Mouse (Mus musculus): Measurements from ENCODE around the gene Sergef. TPM values are rescaled to one million over a fixed set of nuclear protein-coding genes. Genes with fewer than 3 reads are reported as not detected.

Gene Sergef
- polyA plus RNA-seq, 1 experiment from 2014 or later, result 16.8 TPM

DNA sequence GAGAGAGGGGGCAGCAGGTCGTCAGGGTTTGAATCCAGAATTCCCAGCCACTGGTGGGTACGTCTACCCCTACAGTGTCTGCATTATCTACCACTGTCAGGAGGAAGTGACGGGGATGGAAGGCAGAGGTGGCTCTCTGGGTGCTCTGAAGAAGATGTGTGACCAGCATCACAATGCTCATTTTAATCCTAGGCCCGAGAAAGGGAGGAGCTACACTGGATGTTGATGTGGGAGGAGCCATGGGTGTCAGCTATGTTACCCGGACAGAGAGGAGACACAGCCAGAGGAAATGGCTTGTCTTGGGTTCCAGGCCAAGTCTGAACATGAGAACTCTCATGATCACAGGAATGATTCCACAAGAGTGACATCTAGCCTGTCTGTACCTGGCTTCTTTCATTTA is 122.4 kb downstream of the Sergef start:
- 59% methylated on average over 5 of the region's 5 CpGs for WGBS
- Histone ChIP-seq H3K4me1 (replicated peaks; ENCODE audit: control insufficient read depth, insufficient read depth, low read length) (no peaks in the 10 kb centered on the region), H3K9me3 (ENCODE audit: control insufficient read depth, low read length) (no peaks in the 10 kb centered on the region), H3K27ac (ENCODE audit: low read depth) (no peak overlapping the region), H3K27me3 (replicated peaks; ENCODE audit: control insufficient read depth, insufficient read depth, low read length) (no peaks in the 10 kb centered on the region), H3K36me3 (ENCODE audit: control insufficient read depth, insufficient read depth, low read length) (no peaks in the 10 kb centered on the region), H3K4me3 (ENCODE audit: low read depth, low read length) (no peak overlapping the region), H3K4me2 (ENCODE audit: low read length) (no peak overlapping the region), H3K9ac (ENCODE audit: low read length) (no peak overlapping the region)
- DNase-seq (ENCODE audit: low spot score) (no peak), ATAC-seq (replicated peaks; ENCODE audit: low FRiP score, low TSS enrichment, low read depth) (no peak)

DNA sequence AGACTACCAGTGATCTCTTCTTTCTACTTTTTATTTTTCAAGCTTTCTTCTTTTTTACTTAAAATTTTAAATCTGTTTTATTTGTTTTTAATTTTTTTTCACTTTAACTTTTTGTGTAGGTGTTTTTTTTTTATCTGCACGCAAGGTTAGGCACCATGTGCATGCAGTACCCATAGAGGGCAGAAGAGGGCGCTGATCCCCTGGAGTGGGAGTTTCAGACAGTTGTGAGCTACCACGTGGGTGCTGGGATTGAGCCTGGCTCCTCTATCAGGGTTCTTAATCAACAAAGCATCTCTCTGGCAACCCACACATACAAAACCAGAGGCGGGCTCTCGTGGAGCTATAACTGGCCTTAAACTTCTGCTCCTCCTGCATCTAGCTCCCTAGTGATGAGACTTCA is 123.6 kb downstream of the Sergef start:
- no peak overlapping the region for H3K9ac ChIP-seq (ENCODE audit: low read length)
- H3K4me3 ChIP-seq (ENCODE audit: low read depth, low read length), result no peak overlapping the region
- no peaks in the 10 kb centered on the region for H3K4me1 ChIP-seq (replicated peaks; ENCODE audit: control insufficient read depth, insufficient read depth, low read length)
- no peak for DNase-seq (ENCODE audit: low spot score)
- no peak overlapping the region for H3K4me2 ChIP-seq (ENCODE audit: low read length)
- H3K27me3 ChIP-seq (replicated peaks; ENCODE audit: control insufficient read depth, insufficient read depth, low read length), result no peaks in the 10 kb centered on the region
- H3K36me3 ChIP-seq (ENCODE audit: control insufficient read depth, insufficient read depth, low read length), result no peaks in the 10 kb centered on the region
- no peak overlapping the region for H3K27ac ChIP-seq (ENCODE audit: low read depth)
- ATAC-seq (replicated peaks; ENCODE audit: low FRiP score, low TSS enrichment, low read depth), result no peak
- no peaks in the 10 kb centered on the region for H3K9me3 ChIP-seq (ENCODE audit: control insufficient read depth, low read length)
- 82% methylated on average over 5 of the region's 5 CpGs for WGBS

DNA sequence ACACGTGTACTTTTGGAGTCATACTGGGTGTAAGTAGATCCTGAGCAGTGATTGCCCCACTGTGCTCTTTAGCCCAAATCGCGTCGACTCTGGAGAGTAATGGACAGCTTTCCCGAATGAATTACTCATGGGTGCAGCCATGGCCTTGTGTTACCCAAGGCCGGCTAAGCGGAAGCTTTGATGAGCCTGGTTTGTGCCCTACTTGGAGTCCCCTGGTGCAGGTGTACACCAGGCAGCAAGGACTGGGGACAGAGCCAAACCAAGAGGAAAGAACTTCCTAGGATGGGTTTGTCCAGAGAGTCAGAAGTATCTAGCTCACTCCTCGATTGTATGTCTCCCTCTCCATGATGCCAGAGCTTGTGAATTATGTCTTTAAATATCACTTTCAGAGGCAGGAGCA is 124.6 kb downstream of the Sergef start:
- 87% methylated on average over 8 of the region's 8 CpGs for WGBS
- Histone ChIP-seq H3K9me3 (ENCODE audit: control insufficient read depth, low read length) (no peaks in the 10 kb centered on the region), H3K36me3 (ENCODE audit: control insufficient read depth, insufficient read depth, low read length) (no peaks in the 10 kb centered on the region), H3K9ac (ENCODE audit: low read length) (no peak overlapping the region), H3K4me3 (ENCODE audit: low read depth, low read length) (no peak overlapping the region), H3K4me2 (ENCODE audit: low read length) (no peak overlapping the region), H3K27me3 (replicated peaks; ENCODE audit: control insufficient read depth, insufficient read depth, low read length) (no peaks in the 10 kb centered on the region), H3K27ac (ENCODE audit: low read depth) (no peak overlapping the region), H3K4me1 (replicated peaks; ENCODE audit: control insufficient read depth, insufficient read depth, low read length) (no peaks in the 10 kb centered on the region)
- no peak for DNase-seq (ENCODE audit: low spot score)
- no peak for ATAC-seq (replicated peaks; ENCODE audit: low FRiP score, low TSS enrichment, low read depth)

DNA sequence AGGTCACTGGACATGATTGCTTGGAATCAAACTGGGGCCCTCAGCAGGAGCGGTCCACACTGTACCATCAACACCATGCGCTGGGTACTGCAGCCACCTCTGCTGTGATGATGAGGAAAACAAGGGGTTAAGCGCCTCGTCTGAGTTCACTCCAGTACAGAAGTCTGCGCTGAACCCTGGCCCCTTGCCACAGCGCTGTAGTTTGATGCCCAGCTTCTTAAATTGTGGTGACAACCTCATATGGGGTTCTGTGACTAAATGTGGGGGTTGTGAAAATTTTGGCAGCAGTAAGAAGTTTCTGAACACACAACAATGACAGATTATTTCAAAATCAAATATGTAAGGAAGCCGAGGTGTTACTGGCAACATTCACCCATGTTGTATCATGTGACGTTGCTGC is 126.0 kb downstream of the Sergef start:
- 83% methylated on average over 8 of the region's 8 CpGs for WGBS
- peaks cover 4% of the 10 kb centered on the region; the same call in 1 of the 2 replicates for H3K4me1 ChIP-seq (replicated peaks; ENCODE audit: control insufficient read depth, insufficient read depth, low read length)
- no peak overlapping the region for H3K4me2 ChIP-seq (ENCODE audit: low read length)
- ATAC-seq (replicated peaks; ENCODE audit: low FRiP score, low TSS enrichment, low read depth), result no peak
- H3K4me3 ChIP-seq (ENCODE audit: low read depth, low read length), result no peak overlapping the region
- no peak overlapping the region for H3K27ac ChIP-seq (ENCODE audit: low read depth)
- no peak for DNase-seq (ENCODE audit: low spot score)
- no peak overlapping the region for H3K9ac ChIP-seq (ENCODE audit: low read length)
- no peaks in the 10 kb centered on the region for H3K27me3 ChIP-seq (replicated peaks; ENCODE audit: control insufficient read depth, insufficient read depth, low read length)
- no peaks in the 10 kb centered on the region for H3K36me3 ChIP-seq (ENCODE audit: control insufficient read depth, insufficient read depth, low read length)
- H3K9me3 ChIP-seq (ENCODE audit: control insufficient read depth, low read length), result no peaks in the 10 kb centered on the region

DNA sequence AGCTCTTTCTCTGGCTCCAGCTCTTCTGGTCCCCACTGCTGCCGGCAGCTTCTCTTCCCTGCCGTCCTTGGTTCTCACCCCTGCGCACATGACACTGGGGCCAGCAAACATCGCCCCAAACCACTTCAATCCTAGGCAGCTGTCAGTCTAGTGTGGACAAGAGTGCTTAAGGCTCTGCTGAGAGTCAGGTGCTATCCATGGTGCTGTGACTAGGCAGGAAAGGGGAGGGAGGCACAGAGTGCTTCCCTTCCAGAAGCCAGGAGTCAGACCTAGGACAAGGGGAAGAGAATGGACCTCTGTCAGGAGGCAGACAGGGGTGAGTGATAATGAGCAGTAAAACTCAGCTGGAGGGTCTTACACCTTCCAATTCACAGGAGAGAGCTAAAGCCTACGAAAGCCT is 126.8 kb downstream of the Sergef start:
- H3K9ac ChIP-seq (ENCODE audit: low read length), result no peak overlapping the region
- H3K27ac ChIP-seq (ENCODE audit: low read depth), result no peak overlapping the region
- ATAC-seq (replicated peaks; ENCODE audit: low FRiP score, low TSS enrichment, low read depth), result no peak
- no peak overlapping the region for H3K4me2 ChIP-seq (ENCODE audit: low read length)
- H3K4me3 ChIP-seq (ENCODE audit: low read depth, low read length), result no peak overlapping the region
- no peaks in the 10 kb centered on the region for H3K9me3 ChIP-seq (ENCODE audit: control insufficient read depth, low read length)
- H3K4me1 ChIP-seq (replicated peaks; ENCODE audit: control insufficient read depth, insufficient read depth, low read length), result peaks cover 4% of the 10 kb centered on the region; the same call in 1 of the 2 replicates
- no peaks in the 10 kb centered on the region for H3K36me3 ChIP-seq (ENCODE audit: control insufficient read depth, insufficient read depth, low read length)
- DNase-seq (ENCODE audit: low spot score), result no peak
- WGBS, result 66% methylated on average over 5 of the region's 5 CpGs
- H3K27me3 ChIP-seq (replicated peaks; ENCODE audit: control insufficient read depth, insufficient read depth, low read length), result no peaks in the 10 kb centered on the region

DNA sequence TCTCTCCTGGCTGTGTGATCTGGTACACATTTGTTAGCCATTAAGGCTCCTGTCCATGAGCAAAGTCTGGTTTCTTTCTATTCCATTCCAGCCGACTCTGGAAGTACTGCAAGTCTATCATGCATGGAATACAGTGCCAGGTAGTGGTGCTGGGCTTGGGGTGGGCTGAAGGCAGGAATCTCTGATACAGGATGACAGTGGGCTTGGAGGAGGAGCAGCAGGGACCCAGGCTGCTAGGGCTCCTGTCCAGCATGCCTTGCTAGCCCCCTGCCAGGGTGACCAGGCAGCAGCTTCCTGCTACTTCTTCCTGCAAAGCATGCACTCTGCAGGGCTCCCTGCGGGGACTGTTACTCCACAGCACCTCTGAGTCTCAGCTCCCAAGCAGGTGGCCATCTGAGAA is 128.8 kb downstream of the Sergef start:
- Histone ChIP-seq H3K4me1 (replicated peaks; ENCODE audit: control insufficient read depth, insufficient read depth, low read length) (peaks cover 4% of the 10 kb centered on the region; the same call in 1 of the 2 replicates), H3K36me3 (ENCODE audit: control insufficient read depth, insufficient read depth, low read length) (no peaks in the 10 kb centered on the region), H3K4me2 (ENCODE audit: low read length) (no peak overlapping the region), H3K27ac (ENCODE audit: low read depth) (no peak overlapping the region), H3K9me3 (ENCODE audit: control insufficient read depth, low read length) (no peaks in the 10 kb centered on the region), H3K27me3 (replicated peaks; ENCODE audit: control insufficient read depth, insufficient read depth, low read length) (no peaks in the 10 kb centered on the region), H3K9ac (ENCODE audit: low read length) (no peak overlapping the region), H3K4me3 (ENCODE audit: low read depth, low read length) (no peak overlapping the region)
- WGBS, result 66% methylated on average over 2 of the region's 2 CpGs
- ATAC-seq (replicated peaks; ENCODE audit: low FRiP score, low TSS enrichment, low read depth) (no peak), DNase-seq (ENCODE audit: low spot score) (no peak)

DNA sequence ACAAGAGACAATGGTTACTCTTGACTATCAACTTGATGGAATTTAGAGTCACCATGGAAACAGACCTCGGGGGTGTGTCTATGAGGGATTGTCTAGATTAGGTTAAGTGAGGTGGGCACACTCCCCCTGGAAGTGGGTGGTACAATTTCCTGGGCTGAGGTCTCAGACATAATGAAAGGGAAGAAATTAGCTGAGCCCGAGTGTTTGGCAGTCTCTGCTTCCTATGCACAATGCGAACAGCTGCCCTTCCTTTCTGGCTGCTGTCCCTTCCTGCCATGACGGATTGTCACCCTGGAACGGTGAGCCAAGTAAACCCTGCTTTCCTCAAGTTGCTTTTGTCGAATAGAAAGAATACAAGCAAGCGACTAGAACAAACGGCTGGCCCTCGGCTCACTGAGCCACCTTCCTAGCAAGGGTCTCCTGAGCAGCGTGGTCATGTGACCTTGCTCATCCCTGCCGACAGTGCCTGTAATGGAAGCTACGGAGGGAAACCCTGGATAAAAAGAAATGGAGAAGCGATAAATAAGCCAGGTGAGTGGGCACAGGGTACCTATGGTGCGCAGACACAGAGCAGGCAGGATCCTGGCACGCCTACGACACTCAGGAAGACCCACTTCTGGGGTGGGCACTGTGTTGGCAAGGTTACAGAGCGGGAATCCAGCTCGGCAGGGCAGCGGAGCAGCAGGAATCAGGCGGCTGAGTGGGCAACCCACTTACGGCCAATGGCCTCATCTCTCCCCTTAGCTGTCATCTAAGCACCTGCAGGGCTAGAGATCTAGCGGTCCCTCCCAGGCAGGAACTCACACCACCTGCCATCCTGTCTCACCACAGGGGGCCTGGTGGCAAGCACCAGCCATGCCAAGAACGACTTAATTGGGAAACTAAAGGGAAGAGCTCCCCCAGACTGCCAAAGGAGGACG is 130.0 kb downstream of the Sergef start:
- H3K4me3 ChIP-seq (ENCODE audit: low read depth, low read length), result no peak overlapping the region
- DNase-seq (ENCODE audit: low spot score) (no peak), ATAC-seq (replicated peaks; ENCODE audit: low FRiP score, low TSS enrichment, low read depth) (0 out of 2 replicates have a peak, but pooled peaks have one; percentile 25)
- H3K9ac ChIP-seq (ENCODE audit: low read length), result no peak overlapping the region
- no peak overlapping the region for H3K27ac ChIP-seq (ENCODE audit: low read depth)
- H3K36me3 ChIP-seq (ENCODE audit: control insufficient read depth, insufficient read depth, low read length), result no peaks in the 10 kb centered on the region
- 60% methylated on average over 24 of the region's 24 CpGs for WGBS
- H3K4me2 ChIP-seq (ENCODE audit: low read length), result 0 out of 2 replicates have a peak overlapping the region, but pooled peaks have one; percentile 3
- no peaks in the 10 kb centered on the region for H3K9me3 ChIP-seq (ENCODE audit: control insufficient read depth, low read length)
- H3K27me3 ChIP-seq (replicated peaks; ENCODE audit: control insufficient read depth, insufficient read depth, low read length), result no peaks in the 10 kb centered on the region
- H3K4me1 ChIP-seq (replicated peaks; ENCODE audit: control insufficient read depth, insufficient read depth, low read length), result peaks cover 4% of the 10 kb centered on the region; the same call in 1 of the 2 replicates

DNA sequence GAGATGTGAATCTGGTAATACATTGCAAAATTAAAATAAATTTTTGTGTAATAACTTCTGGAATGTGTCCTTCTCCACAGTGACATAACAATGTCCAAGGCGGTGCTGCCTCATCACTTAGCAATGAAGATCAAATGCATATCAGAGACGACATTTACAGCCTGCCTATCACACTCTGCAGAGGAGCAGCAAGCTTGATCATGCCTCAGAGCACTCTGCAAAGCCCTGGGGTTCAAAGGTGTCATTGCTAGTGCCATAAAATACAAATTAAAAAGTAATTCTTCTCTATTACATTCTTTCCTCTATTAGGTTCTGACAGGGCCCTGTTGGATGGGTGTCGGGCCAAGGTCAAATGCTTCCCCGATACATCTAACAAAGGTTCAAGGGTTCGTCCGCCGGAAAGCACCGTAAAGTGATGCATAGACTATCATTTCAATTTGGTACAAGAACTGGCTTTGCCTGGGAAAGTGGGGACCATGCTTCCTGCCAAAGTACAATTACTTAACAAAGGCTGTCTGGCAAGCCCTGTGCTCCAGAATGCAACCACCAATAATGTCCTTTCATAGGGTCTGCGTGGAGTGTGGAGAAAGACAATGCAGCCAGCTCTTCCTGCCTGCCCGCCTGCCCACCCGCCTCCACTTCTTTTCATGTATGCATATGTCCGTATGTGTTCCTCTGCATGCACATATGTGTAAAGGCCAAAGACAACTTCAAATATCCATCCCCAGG is 130.9 kb downstream of the Sergef start:
- H3K36me3 ChIP-seq (ENCODE audit: control insufficient read depth, insufficient read depth, low read length), result no peaks in the 10 kb centered on the region
- DNase-seq (ENCODE audit: low spot score) (no peak), ATAC-seq (replicated peaks; ENCODE audit: low FRiP score, low TSS enrichment, low read depth) (peak; percentile 68; the same call in 1 of the 2 replicates)
- H3K9ac ChIP-seq (ENCODE audit: low read length), result no peak overlapping the region
- H3K27me3 ChIP-seq (replicated peaks; ENCODE audit: control insufficient read depth, insufficient read depth, low read length), result no peaks in the 10 kb centered on the region
- H3K27ac ChIP-seq (ENCODE audit: low read depth), result no peak overlapping the region
- H3K9me3 ChIP-seq (ENCODE audit: control insufficient read depth, low read length), result no peaks in the 10 kb centered on the region
- no peak overlapping the region for H3K4me3 ChIP-seq (ENCODE audit: low read depth, low read length)
- no peak overlapping the region for H3K4me2 ChIP-seq (ENCODE audit: low read length)
- peaks cover 4% of the 10 kb centered on the region; the same call in 1 of the 2 replicates for H3K4me1 ChIP-seq (replicated peaks; ENCODE audit: control insufficient read depth, insufficient read depth, low read length)
- 55% methylated on average over 12 of the region's 12 CpGs for WGBS
